Mouse (Mus musculus) G1E (cell line): ENCODE data around the gene Ncor2.

Experiments used
- CTCF ChIP-seq: IDR thresholded peaks from 2 replicates; pipeline ENCODE4 v1.5.1; 2012; ENCODE audit warnings: low read depth, low read length, inconsistent platforms, mixed read lengths
- GATA1 ChIP-seq: IDR thresholded peaks from 2 replicates; pipeline ENCODE4 v1.6.1; 2012; ENCODE audit warnings: borderline replicate concordance, low read length, inconsistent platforms, mixed read lengths
- GATA2 ChIP-seq: IDR thresholded peaks from 2 replicates; pipeline ENCODE4 v1.6.1; 2012; ENCODE audit warnings: low read depth, low read length, inconsistent platforms, borderline replicate concordance

GRCm38 (mm10) chr5:125204199-125204815, 25.3 kb upstream of the Ncor2 start:
- TF ChIP-seq CTCF (no peak), GATA1 (no peak), GATA2 (no peak)
